16 mouse cellular contexts compared by ENCODE assay signal in the genomic region with DNA sequence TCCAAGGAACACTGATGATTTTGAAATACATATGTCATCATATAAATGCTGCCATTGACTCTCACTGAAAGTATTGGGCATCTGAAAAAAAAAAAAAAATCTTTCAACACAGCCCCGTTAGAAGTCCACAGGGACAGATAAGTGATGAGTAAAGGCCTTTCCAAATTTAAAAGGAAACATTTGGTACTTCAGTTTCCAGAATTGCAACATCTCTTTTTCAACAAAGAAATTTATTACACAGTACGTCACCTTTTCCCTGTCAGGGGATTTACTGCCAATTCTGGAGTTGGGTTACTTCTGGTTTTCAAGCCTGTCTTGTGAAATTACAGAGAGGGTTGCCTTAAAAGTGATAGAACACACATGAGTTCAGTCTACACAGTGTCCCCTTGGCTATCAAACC.
DNase-seq lines count a peak whose midpoint lies in the region; ATAC-seq and TF ChIP-seq lines count a peak whose summit lies in the region.
"Had no signal": no experiment of that assay in that cellular context is flagged by ENCODE, and none has a peak within 500 bp of the region (broad histone marks: within the 10 kb centered on the region; RNA-seq: fewer than 3 reads in every experiment).

No protein-coding gene starts in this region.

- no peak overlapping the region for H3K4me3 ChIP-seq in lung, postnatal 0 days (ENCODE audit: low read depth, low read length)
- H3K4me3 ChIP-seq: embryonic facial prominence, embryonic 12.5 days; forebrain, embryonic 13.5 days; hindbrain, embryonic 10.5 days; limb, embryonic 13.5 days; stomach, embryonic 15.5 days had no signal

- peak; percentile 91 for TF ChIP-seq EP300 in lung, postnatal 0 days (IDR thresholded peaks at IDR 0.05)

- H3K9me3 ChIP-seq in lung, postnatal 0 days (ENCODE audit: low read length): no peaks in the 10 kb centered on the region
- H3K9me3 ChIP-seq: embryonic facial prominence, embryonic 12.5 days; forebrain, embryonic 13.5 days; hindbrain, embryonic 10.5 days; limb, embryonic 13.5 days; stomach, embryonic 15.5 days had no signal

- DNase-seq in heart, adult 18-20 months: peak; percentile 38 to 69
- DNase-seq in heart, postnatal 4 days: no peak
- peak; percentile 89 for DNase-seq in lung, postnatal 0 days (ENCODE audit: low spot score)
- no peak for DNase-seq in lung, postnatal 4 days
- DNase-seq in cerebellum, postnatal 10 days: no peak
- DNase-seq in MN1 (ENCODE audit: low spot score): no peak
- DNase-seq: cerebellum, adult 9-11 months; kidney, postnatal 25 days; thymus, postnatal 4 days had no signal

- H3K4me2 ChIP-seq in lung, postnatal 0 days (replicated peaks; ENCODE audit: low read depth, low read length): no peak overlapping the region
- H3K4me2 ChIP-seq: embryonic facial prominence, embryonic 12.5 days; forebrain, embryonic 13.5 days; limb, embryonic 13.5 days; stomach, embryonic 15.5 days had no signal

- WGBS in lung, postnatal 0 days: 40% methylated on average over 2 of the region's 2 CpGs

- H3K9ac ChIP-seq in lung, postnatal 0 days (replicated peaks; ENCODE audit: low read depth): no peak overlapping the region
- H3K9ac ChIP-seq: embryonic facial prominence, embryonic 12.5 days; forebrain, embryonic 13.5 days; limb, embryonic 13.5 days; stomach, embryonic 15.5 days had no signal

- TF ChIP-seq CTCF in lung, postnatal 0 days (IDR thresholded peaks at IDR 0.05): no peak

- no peaks in the 10 kb centered on the region for H3K36me3 ChIP-seq in lung, postnatal 0 days (ENCODE audit: insufficient read depth, low read length)
- H3K36me3 ChIP-seq: embryonic facial prominence, embryonic 12.5 days; hindbrain, embryonic 10.5 days; limb, embryonic 13.5 days; stomach, embryonic 15.5 days had no signal

- peak; percentile 82 for ATAC-seq in lung, postnatal 0 days
- peak; percentile 94 for ATAC-seq in granulocyte monocyte progenitor cell, adult 5-6 weeks (replicated peaks; ENCODE audit: poor library complexity, severe bottlenecking)
- no peak for ATAC-seq in cerebellum, adult (ENCODE audit: insufficient number of reproducible peaks, low FRiP score, low TSS enrichment)
- ATAC-seq: forebrain, embryonic 13.5 days had no signal

- no peaks in the 10 kb centered on the region for H3K27me3 ChIP-seq in lung, postnatal 0 days (replicated peaks; ENCODE audit: insufficient read depth, low read length)
- H3K27me3 ChIP-seq: embryonic facial prominence, embryonic 12.5 days; forebrain, embryonic 13.5 days; limb, embryonic 13.5 days; stomach, embryonic 15.5 days had no signal

- H3K4me1 ChIP-seq in lung, postnatal 0 days (ENCODE audit: insufficient read depth, low read depth, low read length): no peaks in the 10 kb centered on the region
- H3K4me1 ChIP-seq: embryonic facial prominence, embryonic 12.5 days; forebrain, embryonic 13.5 days; hindbrain, embryonic 10.5 days; limb, embryonic 13.5 days; stomach, embryonic 15.5 days had no signal

- H3K27ac ChIP-seq in lung, postnatal 0 days (ENCODE audit: low read length): no peak overlapping the region
- H3K27ac ChIP-seq: embryonic facial prominence, embryonic 12.5 days; forebrain, embryonic 13.5 days; hindbrain, embryonic 10.5 days; limb, embryonic 13.5 days; stomach, embryonic 15.5 days had no signal

Comparison
In these comparisons a context has a peak if more than half of its experiments do, and no peak if none do; other contexts are left out.
1. DNase-seq: peak in heart, adult 18-20 months (2 of 2) and lung, postnatal 0 days (single experiment); none in heart, postnatal 4 days (single experiment), lung, postnatal 4 days (0 of 2), cerebellum, postnatal 10 days (0 of 2) and MN1 (single experiment).